Mouse (Mus musculus) monocyte, adult 2 months (primary cell): ENCODE results near the gene 5031439G07Rik.
A peak's percentile ranks its signal among the peaks of the same experiment; 100 is the strongest.

Experiments used
- DNase-seq, 2 experiments: peaks; one replicate each; pipeline ENCODE4 v3.0.0; 2022; ENCODE audit warnings: low spot score in 2 of 2, low read depth in 1 of 2

Gene 5031439G07Rik

GRCm38 (mm10) chr15:84995041-84995440 lies 6.7 kb upstream of the 5031439G07Rik start:
- DNase-seq: peak; percentile 59 to 69

GRCm38 (mm10) chr15:84994498-84994897 lies 6.1 kb upstream of the 5031439G07Rik start:
- DNase-seq: peak in 1 of 2 experiments; percentile 43

GRCm38 (mm10) chr15:84989771-84990170 lies 1.4 kb upstream of the 5031439G07Rik start:
- DNase-seq: no peak

GRCm38 (mm10) chr15:84989098-84989497 lies 747 bp upstream of the 5031439G07Rik start:
- DNase-seq: no peak

GRCm38 (mm10) chr15:84987020-84987815 lies 1.1 kb downstream of the 5031439G07Rik start:
- peak in 1 of 2 experiments; percentile 29 for DNase-seq

GRCm38 (mm10) chr15:84986171-84987019 lies 2.0 kb downstream of the 5031439G07Rik start:
- no peak for DNase-seq

- DNase-seq: no peak
Measured at GRCm38 (mm10) chr15:84985516-84986160, 2.7 kb downstream of the 5031439G07Rik start.

- DNase-seq: no peak
Measured at GRCm38 (mm10) chr15:84983721-84984120, 4.6 kb downstream of the 5031439G07Rik start.

- no peak for DNase-seq
Measured at GRCm38 (mm10) chr15:84982888-84983287, 5.5 kb downstream of the 5031439G07Rik start.

GRCm38 (mm10) chr15:84981609-84982313 lies 6.6 kb downstream of the 5031439G07Rik start:
- peak in 1 of 2 experiments; percentile 27 for DNase-seq

GRCm38 (mm10) chr15:84975729-84976128 lies 12.6 kb downstream of the 5031439G07Rik start:
- DNase-seq: no peak

- no peak for DNase-seq
Measured at GRCm38 (mm10) chr15:84973544-84973871, 14.8 kb downstream of the 5031439G07Rik start.

- DNase-seq: no peak
Measured at GRCm38 (mm10) chr15:84972860-84973543, 15.3 kb downstream of the 5031439G07Rik start.

- no peak for DNase-seq
Measured at GRCm38 (mm10) chr15:84968534-84968933, 19.8 kb downstream of the 5031439G07Rik start.

GRCm38 (mm10) chr15:84965575-84966360 lies 22.6 kb downstream of the 5031439G07Rik start:
- peak in 1 of 2 experiments; percentile 10 for DNase-seq

- DNase-seq: no peak
Measured at GRCm38 (mm10) chr15:84964771-84965170, 23.6 kb downstream of the 5031439G07Rik start.

- no peak for DNase-seq
Measured at GRCm38 (mm10) chr15:84962518-84962917, 25.8 kb downstream of the 5031439G07Rik start.

- DNase-seq: no peak
Measured at GRCm38 (mm10) chr15:84960692-84961091, 27.7 kb downstream of the 5031439G07Rik start.

- DNase-seq: no peak
Measured at GRCm38 (mm10) chr15:84959891-84960290, 28.5 kb downstream of the 5031439G07Rik start.

- no peak for DNase-seq
Measured at GRCm38 (mm10) chr15:84958331-84958730, 30.0 kb downstream of the 5031439G07Rik start.
